Mouse (Mus musculus) myocyte (in vitro differentiated cells): ENCODE results near the gene Lats2.

Source experiments
- CEBPB ChIP-seq: IDR thresholded peaks from 2 replicates; pipeline ENCODE4 v1.6.1; 2011; ENCODE audit warnings: mild to moderate bottlenecking, moderate library complexity; ENCODE audit not compliant: poor library complexity, insufficient read depth, severe bottlenecking
- E2F4 ChIP-seq: IDR thresholded peaks from one replicate; pipeline ENCODE4 v1.6.1; 2011; ENCODE audit warnings: mild to moderate bottlenecking, control low read depth, moderate library complexity; ENCODE audit not compliant: insufficient read depth
- MAX ChIP-seq: IDR thresholded peaks from one replicate; pipeline ENCODE4 v1.6.1; 2011; ENCODE audit warnings: low read depth, mild to moderate bottlenecking, control low read depth
- MYOD1 ChIP-seq, 3 experiments: IDR thresholded peaks; one replicate each; pipeline ENCODE4 v1.6.1; 2011; ENCODE audit warnings: control low read depth in 2 of 3, low read depth in 2 of 3, mild to moderate bottlenecking in 2 of 3, moderate library complexity in 1 of 3; ENCODE audit not compliant: insufficient read length in 2 of 3, control insufficient read depth in 1 of 3
- MYOG ChIP-seq, 3 experiments: IDR thresholded peaks; one replicate each; pipeline ENCODE4 v1.6.1; 2011; ENCODE audit warnings: control low read depth in 2 of 3, low read depth in 2 of 3, mild to moderate bottlenecking in 2 of 3; ENCODE audit not compliant: insufficient read length in 2 of 3, control insufficient read depth in 1 of 3, insufficient read depth in 1 of 3
- POLR2A ChIP-seq: IDR thresholded peaks from one replicate; pipeline ENCODE4 v1.6.1; 2011; ENCODE audit warnings: low read depth, mild to moderate bottlenecking, control low read depth, moderate library complexity; ENCODE audit not compliant: insufficient read length
- POLR2AphosphoS2 ChIP-seq: IDR thresholded peaks from one replicate; pipeline ENCODE4 v1.6.1; 2011; ENCODE audit warnings: low read depth, control low read depth; ENCODE audit not compliant: insufficient read length
- REST ChIP-seq: IDR thresholded peaks from one replicate; pipeline ENCODE4 v1.6.1; 2011; ENCODE audit warnings: mild to moderate bottlenecking, control low read depth, moderate library complexity; ENCODE audit not compliant: insufficient read depth, insufficient read length
- TCF12 ChIP-seq: IDR thresholded peaks from one replicate; pipeline ENCODE4 v1.6.1; 2011; ENCODE audit warnings: mild to moderate bottlenecking, control low read depth; ENCODE audit not compliant: poor library complexity, insufficient read depth, severe bottlenecking
- TCF3 ChIP-seq: IDR thresholded peaks from one replicate; pipeline ENCODE4 v1.6.1; 2011; ENCODE audit warnings: low read depth, control low read depth; ENCODE audit not compliant: insufficient read length
- USF1 ChIP-seq: IDR thresholded peaks from one replicate; pipeline ENCODE4 v1.6.1; 2011; ENCODE audit warnings: low read depth, mild to moderate bottlenecking, control low read depth, moderate library complexity

- TF ChIP-seq MYOG (IDR thresholded peaks at IDR 0.05; ENCODE audit: control insufficient read depth in 1 of 3, insufficient read depth in 1 of 3, insufficient read length in 2 of 3, low read depth in 2 of 3) (no peak), TCF12 (no peak), TCF3 (no peak), POLR2A (no peak), MAX (no peak), E2F4 (no peak), CEBPB (no peak), MYOD1 (IDR thresholded peaks at IDR 0.05; ENCODE audit: control insufficient read depth in 1 of 3, insufficient read length in 2 of 3, low read depth in 2 of 3) (no peak), POLR2AphosphoS2 (no peak), USF1 (no peak), REST (no peak)
Observed at GRCm38 (mm10) chr14:57684579-57684978, 73.6 kb downstream of the Lats2 start.
